Mouse (Mus musculus) testis, postnatal 10 days (tissue): ENCODE measurements around the gene BC100530.
"Not testable (repeated sequence)": the region's sequence is repeated elsewhere in the genome, so short reads cannot be mapped to it uniquely, and the experiment has no call there.

ENCODE experiments used
- DNase-seq: peaks from one replicate; pipeline ENCODE4 v3.0.0; 2021; ENCODE audit warnings: low spot score

Gene BC100530

DNA sequence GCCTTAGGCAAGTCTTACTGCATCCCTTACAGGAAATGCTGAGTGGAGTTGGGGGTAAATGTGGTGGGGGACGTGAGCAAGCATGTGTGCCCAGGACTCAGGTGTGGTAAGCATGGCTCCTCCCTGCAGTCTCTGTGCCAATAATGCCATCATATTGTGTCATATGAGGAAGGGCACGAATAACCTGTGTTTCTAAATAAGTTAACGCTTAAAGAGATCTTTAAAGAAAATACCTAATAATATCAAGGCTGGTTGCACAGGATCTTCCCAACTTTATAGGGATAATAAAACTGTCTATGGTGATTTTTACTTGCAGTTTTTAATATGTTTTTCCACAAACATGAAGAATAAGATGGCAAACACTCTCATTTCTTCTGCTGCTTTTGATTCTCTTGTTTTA, at the start of gene BC100530:
Gene BC100530 (minus strand): TSS at position 101 of the 400 bp plus-strand sequence.
- DNase-seq: not testable (repeated sequence)

DNA sequence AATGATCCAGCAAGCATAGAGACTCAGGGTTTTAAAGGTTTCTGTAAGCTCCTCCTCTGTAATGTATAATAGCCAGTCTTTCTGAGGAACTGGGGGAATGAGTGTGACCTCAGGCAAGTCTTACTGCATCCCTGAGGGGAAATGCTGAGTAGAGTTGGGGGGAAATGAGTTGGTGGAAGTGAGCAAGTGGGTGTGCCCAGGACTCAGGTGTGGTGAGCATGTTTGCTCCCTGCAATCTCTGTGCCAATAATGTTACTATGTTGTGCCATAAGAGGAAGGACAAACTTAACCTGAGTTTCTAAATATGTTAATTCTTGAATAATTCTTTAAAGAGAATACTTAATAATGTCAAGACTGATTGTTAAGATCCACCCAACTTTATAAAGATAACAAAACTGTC, 40.8 kb upstream of the BC100530 start, which contains the start of gene Stfa2:
Gene Stfa2 (minus strand): TSS at position 101 of the 400 bp plus-strand sequence.
- no peak for DNase-seq

DNA sequence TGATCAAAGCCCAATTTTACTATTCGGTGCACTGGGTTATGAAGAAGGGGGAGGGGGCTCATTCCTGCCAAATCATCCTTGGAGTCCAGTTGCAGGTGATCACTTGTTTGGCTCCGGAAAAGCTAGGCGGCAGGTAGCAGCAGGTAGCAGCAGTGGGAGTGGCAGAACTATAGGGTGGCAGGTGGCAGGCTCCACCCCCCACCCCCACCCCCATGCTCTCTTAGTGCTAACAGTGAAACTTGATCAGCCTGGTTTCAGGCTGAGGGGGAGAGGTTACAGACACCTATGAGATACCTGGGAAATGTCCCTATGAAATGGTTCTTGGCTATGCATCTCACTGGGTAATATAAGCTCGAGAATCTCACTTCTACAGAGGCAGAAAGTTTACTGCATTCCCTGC, 21.5 kb upstream of the BC100530 start:
- no peak for DNase-seq

DNA sequence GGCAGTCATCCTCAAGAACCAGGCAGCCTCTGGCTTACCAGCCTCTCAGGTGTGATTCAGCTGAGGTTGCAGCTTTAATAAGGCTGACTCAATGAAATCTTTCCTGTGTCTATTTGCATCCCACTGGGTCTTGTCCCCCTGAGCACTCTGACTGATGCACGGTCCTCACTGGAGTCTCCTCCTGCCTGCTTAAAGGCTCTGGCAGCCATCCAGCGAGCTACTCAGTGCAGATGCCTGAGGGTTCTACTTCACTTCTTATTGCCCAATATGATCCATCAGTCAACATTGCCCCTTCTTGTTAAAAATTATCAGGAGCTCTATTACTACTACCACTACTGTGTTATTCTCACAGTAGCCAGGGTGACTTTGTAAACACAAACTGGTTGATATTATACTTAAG, 30.4 kb downstream of the BC100530 start:
- no peak for DNase-seq

DNA sequence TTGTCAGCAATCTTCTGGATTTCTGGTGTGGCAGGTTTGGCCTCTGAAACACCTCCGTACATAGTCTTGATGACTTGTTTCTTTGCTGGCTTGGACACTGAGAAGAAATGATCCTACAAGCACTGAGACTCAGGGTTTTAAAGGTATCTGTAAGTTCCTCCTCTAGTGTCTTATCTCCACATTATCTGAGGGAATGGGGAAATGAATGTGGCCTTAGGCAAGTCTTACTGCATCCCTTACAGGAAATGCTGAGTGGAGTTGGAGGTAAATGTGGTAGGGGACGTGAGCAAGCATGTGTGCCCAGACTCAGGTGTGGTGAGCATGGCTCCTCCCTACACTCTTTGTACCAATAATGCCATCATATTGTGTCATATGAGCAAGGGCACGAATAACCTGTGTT, 33.3 kb downstream of the BC100530 start, which contains the start of gene BC117090:
Gene BC117090 (minus strand): TSS at position 101 of the 400 bp plus-strand sequence.
- DNase-seq: no peak

DNA sequence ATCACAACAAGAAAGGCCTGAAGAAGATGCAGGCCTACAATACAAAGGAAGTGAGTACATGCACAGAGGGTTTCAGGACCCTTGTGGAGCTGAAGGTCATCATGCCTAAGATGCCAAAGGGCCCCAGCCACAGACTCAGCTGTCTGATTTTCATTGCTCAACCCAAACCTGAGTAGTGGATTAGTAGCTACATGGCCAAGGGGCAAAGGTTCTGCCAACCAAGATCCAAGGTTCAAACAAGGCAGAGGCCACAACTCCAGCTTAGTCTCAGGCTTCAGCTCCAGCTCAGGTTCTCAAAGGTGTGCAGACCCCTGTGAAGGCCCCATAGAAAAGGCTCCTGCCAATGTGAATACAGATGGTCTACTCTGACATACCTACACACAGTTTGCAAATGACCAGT, 48.3 kb downstream of the BC100530 start:
- no peak for DNase-seq

DNA sequence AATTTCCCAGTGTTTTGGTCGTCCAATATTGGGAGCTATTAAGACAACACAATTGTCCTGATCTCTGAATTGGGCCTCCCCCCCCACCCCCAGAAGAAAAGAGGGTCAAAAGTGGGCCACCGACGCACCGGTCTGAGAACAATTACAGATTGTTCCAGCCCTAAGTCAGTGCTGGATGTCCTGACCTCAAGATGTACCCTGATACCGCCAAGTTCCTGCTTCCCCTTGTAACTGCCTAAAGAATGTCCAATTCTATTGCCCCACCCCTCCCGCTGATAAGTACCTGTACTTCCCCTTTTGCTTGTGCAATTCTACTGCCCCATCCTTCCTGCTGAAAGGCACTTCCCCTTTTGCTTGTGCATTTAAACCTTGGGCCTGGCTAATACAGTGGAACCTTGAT, 51.4 kb downstream of the BC100530 start:
- DNase-seq: not testable (repeated sequence)
